Comparison of ENCODE assay signal across 11 mouse cellular contexts in genomic region chr2:167565312-167565656, GRCm38 (mm10). TPM values are rescaled to one million over a fixed set of nuclear protein-coding genes. Genes with fewer than 3 reads are reported as not detected.
DNase-seq lines count a peak whose midpoint lies in the region; ATAC-seq and TF ChIP-seq lines count a peak whose summit lies in the region.
"Had no signal": no experiment of that assay in that cellular context is flagged by ENCODE, and none has a peak within 500 bp of the region (broad histone marks: within the 10 kb centered on the region; RNA-seq: fewer than 3 reads in every experiment).

No protein-coding gene starts in this region.

- no peak for DNase-seq in intestine, embryonic 14.5 days (ENCODE audit: low spot score)
- no peak for DNase-seq in liver, embryonic 13.5 days
- DNase-seq in spleen, postnatal 4 days (ENCODE audit: low spot score in 2 of 2): no peak
- DNase-seq in left cerebral cortex, postnatal 14 days (ENCODE audit: low spot score in 2 of 2): no peak
- DNase-seq: cerebellum, adult 11 months; layer of hippocampus, adult 9-11 months; retina, postnatal 1 day had no signal

- H3K4me3 ChIP-seq in intestine, embryonic 14.5 days (ENCODE audit: low read depth, low read length): no peak overlapping the region
- no peak overlapping the region for H3K4me3 ChIP-seq in intestine, postnatal 0 days (ENCODE audit: low read depth, low read length)
- H3K4me3 ChIP-seq in ES-Bruce4 (ENCODE audit: low read depth, low read length): no peak overlapping the region; the same call in 1 of the 2 replicates
- H3K4me3 ChIP-seq in embryonic facial prominence, embryonic 12.5 days: no peak overlapping the region
- H3K4me3 ChIP-seq in liver, embryonic 13.5 days (replicated peaks): peak overlapping the region; percentile 34
- H3K4me3 ChIP-seq: midbrain, embryonic 13.5 days had no signal

- H3K9me3 ChIP-seq in intestine, embryonic 14.5 days (ENCODE audit: control insufficient read depth, low read length): no peaks in the 10 kb centered on the region
- no peaks in the 10 kb centered on the region for H3K9me3 ChIP-seq in intestine, postnatal 0 days (ENCODE audit: control insufficient read depth)
- no peaks in the 10 kb centered on the region for H3K9me3 ChIP-seq in ES-Bruce4 (replicated peaks; ENCODE audit: control insufficient read depth, insufficient read depth, low read length, poor library complexity, severe bottlenecking)
- no peaks in the 10 kb centered on the region for H3K9me3 ChIP-seq in embryonic facial prominence, embryonic 12.5 days
- no peaks in the 10 kb centered on the region for H3K9me3 ChIP-seq in liver, embryonic 13.5 days (replicated peaks)
- H3K9me3 ChIP-seq: midbrain, embryonic 13.5 days had no signal

- ATAC-seq in intestine, embryonic 14.5 days (replicated peaks; ENCODE audit: low FRiP score, low TSS enrichment, low read depth): no peak
- ATAC-seq in intestine, postnatal 0 days: no peak
- ATAC-seq in embryonic facial prominence, embryonic 12.5 days (ENCODE audit: insufficient number of reproducible peaks, insufficient read depth, low FRiP score, low TSS enrichment): no peak
- peak; percentile 60; the same call in 1 of the 2 replicates for ATAC-seq in liver, embryonic 13.5 days (ENCODE audit: low read depth)

- TF ChIP-seq EP300 in ES-Bruce4 (IDR thresholded peaks at IDR 0.05; ENCODE audit: insufficient read depth, low read depth, low read length): no peak

- no peaks in the 10 kb centered on the region for H3K27me3 ChIP-seq in intestine, embryonic 14.5 days (replicated peaks; ENCODE audit: control insufficient read depth, insufficient read depth, low read length)
- 0 out of 2 replicates have a peak, but pooled peaks cover 4% of the 10 kb centered on the region for H3K27me3 ChIP-seq in intestine, postnatal 0 days (replicated peaks; ENCODE audit: control insufficient read depth, insufficient read depth, low read length)
- no peaks in the 10 kb centered on the region for H3K27me3 ChIP-seq in ES-Bruce4 (ENCODE audit: control insufficient read depth, insufficient read depth, low read length, poor library complexity, severe bottlenecking)
- no peaks in the 10 kb centered on the region for H3K27me3 ChIP-seq in embryonic facial prominence, embryonic 12.5 days
- peaks cover 25% of the 10 kb centered on the region for H3K27me3 ChIP-seq in liver, embryonic 13.5 days

- peak overlapping the region; percentile 36 for H3K4me2 ChIP-seq in intestine, embryonic 14.5 days (ENCODE audit: low read length)
- no peak overlapping the region for H3K4me2 ChIP-seq in intestine, postnatal 0 days (replicated peaks; ENCODE audit: low read depth)
- peak overlapping the region; percentile 43 for H3K4me2 ChIP-seq in embryonic facial prominence, embryonic 12.5 days (replicated peaks)
- peak overlapping the region; percentile 40 for H3K4me2 ChIP-seq in liver, embryonic 13.5 days

- no peak for TF ChIP-seq POLR2A in ES-Bruce4 (IDR thresholded peaks at IDR 0.05; ENCODE audit: insufficient read depth, low read length)

- 59% methylated on average over 3 of the region's 3 CpGs for WGBS in intestine, embryonic 14.5 days
- WGBS in intestine, postnatal 0 days: 66% methylated on average over 3 of the region's 3 CpGs
- WGBS in embryonic facial prominence, embryonic 12.5 days: 54% methylated on average over 3 of the region's 3 CpGs
- WGBS in liver, embryonic 13.5 days (ENCODE audit: insufficient replicate concordance): 59% methylated on average over 3 of the region's 3 CpGs

- no peak for TF ChIP-seq CTCF in intestine, postnatal 0 days (IDR thresholded peaks at IDR 0.05; ENCODE audit: low read depth)
- TF ChIP-seq CTCF in ES-Bruce4 (IDR thresholded peaks at IDR 0.05; ENCODE audit: low read depth, low read length): no peak

- peaks cover 30% of the 10 kb centered on the region for H3K4me1 ChIP-seq in intestine, embryonic 14.5 days (replicated peaks; ENCODE audit: control insufficient read depth, insufficient read depth, low read length)
- no peaks in the 10 kb centered on the region; the same call in 1 of the 2 replicates for H3K4me1 ChIP-seq in intestine, postnatal 0 days (replicated peaks; ENCODE audit: control insufficient read depth, insufficient read depth, low read length)
- no peaks in the 10 kb centered on the region for H3K4me1 ChIP-seq in ES-Bruce4 (ENCODE audit: control insufficient read depth, insufficient read depth, low read length)
- peaks cover 60% of the 10 kb centered on the region for H3K4me1 ChIP-seq in embryonic facial prominence, embryonic 12.5 days
- H3K4me1 ChIP-seq in liver, embryonic 13.5 days (replicated peaks): peaks cover 16% of the 10 kb centered on the region

- H3K9ac ChIP-seq in intestine, embryonic 14.5 days (ENCODE audit: low read length): no peak overlapping the region
- no peak overlapping the region for H3K9ac ChIP-seq in intestine, postnatal 0 days (ENCODE audit: low read depth, low read length)
- H3K9ac ChIP-seq in ES-Bruce4 (ENCODE audit: low read depth, poor library complexity, severe bottlenecking): peak overlapping the region; percentile 39; the same call in 1 of the 2 replicates
- no peak overlapping the region for H3K9ac ChIP-seq in embryonic facial prominence, embryonic 12.5 days
- no peak overlapping the region for H3K9ac ChIP-seq in liver, embryonic 13.5 days

- H3K36me3 ChIP-seq in intestine, embryonic 14.5 days (ENCODE audit: control insufficient read depth, insufficient read depth, low read length): no peaks in the 10 kb centered on the region
- no peaks in the 10 kb centered on the region for H3K36me3 ChIP-seq in intestine, postnatal 0 days (ENCODE audit: control insufficient read depth, insufficient read depth)
- no peaks in the 10 kb centered on the region for H3K36me3 ChIP-seq in ES-Bruce4 (ENCODE audit: control insufficient read depth, insufficient read depth, low read length, poor library complexity, severe bottlenecking)
- no peaks in the 10 kb centered on the region for H3K36me3 ChIP-seq in embryonic facial prominence, embryonic 12.5 days
- H3K36me3 ChIP-seq in liver, embryonic 13.5 days: no peaks in the 10 kb centered on the region
- H3K36me3 ChIP-seq: midbrain, embryonic 13.5 days had no signal

- peak overlapping the region; percentile 73 for H3K27ac ChIP-seq in intestine, embryonic 14.5 days (ENCODE audit: low read depth)
- H3K27ac ChIP-seq in intestine, postnatal 0 days (ENCODE audit: low read depth, low read length): no peak overlapping the region
- H3K27ac ChIP-seq in ES-Bruce4 (ENCODE audit: insufficient read depth, low read length): no peak overlapping the region
- H3K27ac ChIP-seq in embryonic facial prominence, embryonic 12.5 days: peak overlapping the region; percentile 95
- H3K27ac ChIP-seq in liver, embryonic 13.5 days: peak overlapping the region; percentile 74
- H3K27ac ChIP-seq: midbrain, embryonic 13.5 days had no signal

- intact Hi-C loops in left cerebral cortex, postnatal 14 days (cut with DNase I): no loop called here

RNA-seq across cellular contexts. Expression of gene Snai1, which starts 27.3 kb away (rescaled TPM):
- polyA plus RNA-seq in intestine, embryonic 14.5 days (2014; fragmentation: Nextera tagmentation; extraction: Ambion mirVana): 17.4 and 19.2 TPM in 2 replicates
- 5.4 and 8.0 TPM in 2 replicates for polyA plus RNA-seq in intestine, postnatal 0 days (2015; fragmentation: Nextera tagmentation; extraction: Ambion mirVana)
- polyA plus RNA-seq in ES-Bruce4 (2011; ENCODE audit: insufficient read depth, insufficient read length, low read depth, missing spikeins): 5.9 and 6.7 TPM in 2 replicates
- 76.3 and 83.4 TPM in 2 replicates for polyA plus RNA-seq in embryonic facial prominence, embryonic 12.5 days (2016; fragmentation: Nextera tagmentation; extraction: Ambion mirVana)
- polyA plus RNA-seq in liver, embryonic 13.5 days (2015; fragmentation: Nextera tagmentation; extraction: Ambion mirVana): 1.8 and 2.5 TPM in 2 replicates
- total RNA-seq in left cerebral cortex, postnatal 14 days (2021): under 1 TPM; 0.86 to 0.95 TPM

Comparison
In these comparisons a context has a peak if more than half of its experiments do, and no peak if none do; other contexts are left out.
1. H3K27ac ChIP-seq: peak in intestine, embryonic 14.5 days (single experiment), embryonic facial prominence, embryonic 12.5 days (single experiment) and liver, embryonic 13.5 days (single experiment); none in intestine, postnatal 0 days (single experiment) and ES-Bruce4 (single experiment).